Mouse (Mus musculus): Measurements from ENCODE around the gene Cnpy2. TPM values are rescaled to one million over a fixed set of nuclear protein-coding genes. Genes with fewer than 3 reads are reported as not detected.

Cnpy2 gene
- polyA plus RNA-seq, 1 experiment from 2014 or later = 288 TPM

DNA sequence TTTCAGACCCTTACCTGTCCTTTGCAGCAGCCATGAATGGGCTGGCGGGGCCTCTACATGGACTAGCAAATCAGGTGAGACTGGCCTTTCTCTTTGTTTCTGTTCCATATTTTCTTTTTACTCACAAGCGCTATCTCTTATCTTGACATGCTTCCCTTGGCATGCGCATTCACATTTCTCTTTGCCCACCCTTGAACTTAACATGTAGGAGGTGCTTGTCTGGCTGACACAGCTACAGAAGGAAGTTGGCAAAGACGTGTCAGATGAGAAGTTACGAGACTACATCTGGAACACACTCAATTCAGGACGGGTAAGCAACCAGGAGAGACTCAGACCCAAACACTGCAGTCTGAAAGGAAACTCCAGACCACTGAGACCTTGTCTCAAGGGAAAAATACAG is 37.0 kb downstream of the Cnpy2 start:
- ATAC-seq (replicated peaks; ENCODE audit: insufficient number of reproducible peaks, low FRiP score, low TSS enrichment, low read depth) (no peak), DNase-seq (ENCODE audit: low spot score) (no peak)
- Histone ChIP-seq H3K4me2 (ENCODE audit: low read depth, low read length) (no peak overlapping the region), H3K36me3 (replicated peaks; ENCODE audit: control insufficient read depth, insufficient read depth, low read depth, low read length) (peaks cover 14% of the 10 kb centered on the region), H3K9me3 (replicated peaks; ENCODE audit: control insufficient read depth, low read length) (no peaks in the 10 kb centered on the region), H3K4me1 (ENCODE audit: control insufficient read depth, insufficient read depth, low read length) (no peaks in the 10 kb centered on the region), H3K27me3 (ENCODE audit: control insufficient read depth, insufficient read depth, low read length) (no peaks in the 10 kb centered on the region), H3K9ac (replicated peaks; ENCODE audit: low read length) (no peak overlapping the region), H3K4me3 (ENCODE audit: low read depth, low read length) (no peak overlapping the region), H3K27ac (replicated peaks; ENCODE audit: low read depth, low read length) (no peak overlapping the region)
- WGBS = 92% methylated on average over 6 of the region's 6 CpGs

DNA sequence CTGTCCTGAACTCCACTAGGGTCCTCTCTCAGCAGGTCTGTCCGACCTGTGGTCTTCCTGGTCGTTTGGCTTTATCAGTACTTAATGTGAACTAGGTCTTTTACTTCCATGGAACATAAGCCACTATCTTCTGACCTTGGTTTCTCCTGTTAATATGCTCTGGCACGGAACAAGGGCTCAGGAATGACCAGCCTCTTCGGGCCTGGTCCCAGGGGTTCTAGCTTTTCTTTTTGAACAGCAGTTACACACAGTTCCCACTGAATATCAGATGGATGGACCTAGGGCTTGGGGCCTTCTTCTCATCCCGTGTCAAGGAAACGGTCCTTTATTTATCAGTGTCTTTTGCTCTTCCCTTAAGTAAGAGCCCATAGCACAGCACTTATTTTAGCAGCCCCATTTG is 39.6 kb downstream of the Cnpy2 start:
- H3K9me3 ChIP-seq (replicated peaks; ENCODE audit: control insufficient read depth, low read length) = no peaks in the 10 kb centered on the region
- H3K4me3 ChIP-seq (ENCODE audit: low read depth, low read length) = no peak overlapping the region
- ATAC-seq (replicated peaks; ENCODE audit: insufficient number of reproducible peaks, low FRiP score, low TSS enrichment, low read depth) (no peak), DNase-seq (ENCODE audit: low spot score) (no peak)
- H3K4me2 ChIP-seq (ENCODE audit: low read depth, low read length) = no peak overlapping the region
- H3K4me1 ChIP-seq (ENCODE audit: control insufficient read depth, insufficient read depth, low read length) = no peaks in the 10 kb centered on the region
- 95% methylated on average over 6 of the region's 6 CpGs for WGBS
- peaks cover 13% of the 10 kb centered on the region for H3K36me3 ChIP-seq (replicated peaks; ENCODE audit: control insufficient read depth, insufficient read depth, low read depth, low read length)
- no peak overlapping the region for H3K9ac ChIP-seq (replicated peaks; ENCODE audit: low read length)
- no peak overlapping the region for H3K27ac ChIP-seq (replicated peaks; ENCODE audit: low read depth, low read length)
- no peaks in the 10 kb centered on the region for H3K27me3 ChIP-seq (ENCODE audit: control insufficient read depth, insufficient read depth, low read length)

DNA sequence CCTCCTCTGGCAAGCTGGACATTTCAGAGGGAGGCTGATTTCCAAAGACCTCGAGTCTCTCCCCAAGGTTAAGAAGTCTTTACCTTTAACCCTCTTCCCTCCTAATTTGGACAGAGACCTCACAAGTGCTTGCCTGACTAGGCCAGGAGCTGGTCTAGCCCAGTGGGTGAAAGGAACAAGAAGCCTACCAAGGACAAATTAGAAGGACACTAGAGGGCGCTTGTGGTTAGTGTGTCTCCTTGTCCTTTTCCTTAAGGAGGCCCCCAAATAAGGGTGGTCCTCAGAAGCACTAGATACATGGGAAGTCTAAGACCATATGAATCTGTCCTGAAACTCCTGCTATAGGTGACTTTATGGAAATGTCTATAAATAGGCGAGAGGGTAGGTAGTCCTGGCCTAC is 40.3 kb downstream of the Cnpy2 start:
- WGBS = 53% methylated on average over 3 of the region's 3 CpGs
- no peak for ATAC-seq (replicated peaks; ENCODE audit: insufficient number of reproducible peaks, low FRiP score, low TSS enrichment, low read depth)

DNA sequence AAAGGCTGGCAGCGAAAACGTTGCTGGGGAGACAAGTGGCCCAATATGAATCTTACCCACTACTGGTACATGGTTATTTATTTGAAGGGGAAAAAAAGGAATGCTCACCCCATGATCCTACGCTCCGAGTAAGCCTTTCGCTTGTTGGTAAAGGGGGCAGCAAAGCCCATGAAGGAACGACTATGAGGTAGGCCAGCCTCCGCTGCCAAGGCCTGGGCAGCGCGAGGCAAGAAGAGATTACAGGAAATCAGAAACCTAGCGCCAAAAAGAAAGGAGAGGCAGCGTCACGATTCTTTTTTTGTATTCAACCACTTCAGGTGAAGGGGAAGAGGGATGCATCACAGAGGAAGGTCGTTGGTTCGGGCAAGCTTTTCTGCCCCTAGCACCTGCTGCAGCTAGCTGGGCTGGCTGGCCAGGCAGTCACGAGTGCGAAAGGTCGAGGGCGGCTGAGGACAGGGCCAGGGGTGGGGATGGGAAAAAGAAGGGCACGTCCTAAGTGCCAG is 45.7 kb downstream of the Cnpy2 start:
- WGBS = 18% methylated on average over 19 of the region's 19 CpGs
- no peak for ATAC-seq (replicated peaks; ENCODE audit: insufficient number of reproducible peaks, low FRiP score, low TSS enrichment, low read depth)
- Histone ChIP-seq H3K27me3 (ENCODE audit: control insufficient read depth, insufficient read depth, low read length) (no peaks in the 10 kb centered on the region), H3K4me2 (ENCODE audit: low read depth, low read length) (peak overlapping the region; percentile 80), H3K27ac (replicated peaks; ENCODE audit: low read depth, low read length) (no peak overlapping the region), H3K4me3 (ENCODE audit: low read depth, low read length) (peak overlapping the region; percentile 72), H3K9me3 (replicated peaks; ENCODE audit: control insufficient read depth, low read length) (no peaks in the 10 kb centered on the region), H3K36me3 (replicated peaks; ENCODE audit: control insufficient read depth, insufficient read depth, low read depth, low read length) (peaks cover 3% of the 10 kb centered on the region; the same call in 1 of the 2 replicates), H3K9ac (replicated peaks; ENCODE audit: low read length) (peak overlapping the region; percentile 68), H3K4me1 (ENCODE audit: control insufficient read depth, insufficient read depth, low read length) (no peaks in the 10 kb centered on the region)
- no peak for DNase-seq (ENCODE audit: low spot score)

More for the DNA sequence above, 40.3 kb downstream of the Cnpy2 start:
- H3K4me2 ChIP-seq (ENCODE audit: low read depth, low read length) = no peak overlapping the region
- H3K36me3 ChIP-seq (replicated peaks; ENCODE audit: control insufficient read depth, insufficient read depth, low read depth, low read length) = peaks cover 13% of the 10 kb centered on the region
- H3K4me3 ChIP-seq (ENCODE audit: low read depth, low read length) = no peak overlapping the region
- H3K27ac ChIP-seq (replicated peaks; ENCODE audit: low read depth, low read length) = no peak overlapping the region
- no peaks in the 10 kb centered on the region for H3K4me1 ChIP-seq (ENCODE audit: control insufficient read depth, insufficient read depth, low read length)
- peak; percentile 81 for DNase-seq (ENCODE audit: low spot score)
- H3K27me3 ChIP-seq (ENCODE audit: control insufficient read depth, insufficient read depth, low read length) = no peaks in the 10 kb centered on the region
- no peak overlapping the region for H3K9ac ChIP-seq (replicated peaks; ENCODE audit: low read length)
- no peaks in the 10 kb centered on the region for H3K9me3 ChIP-seq (replicated peaks; ENCODE audit: control insufficient read depth, low read length)

DNA sequence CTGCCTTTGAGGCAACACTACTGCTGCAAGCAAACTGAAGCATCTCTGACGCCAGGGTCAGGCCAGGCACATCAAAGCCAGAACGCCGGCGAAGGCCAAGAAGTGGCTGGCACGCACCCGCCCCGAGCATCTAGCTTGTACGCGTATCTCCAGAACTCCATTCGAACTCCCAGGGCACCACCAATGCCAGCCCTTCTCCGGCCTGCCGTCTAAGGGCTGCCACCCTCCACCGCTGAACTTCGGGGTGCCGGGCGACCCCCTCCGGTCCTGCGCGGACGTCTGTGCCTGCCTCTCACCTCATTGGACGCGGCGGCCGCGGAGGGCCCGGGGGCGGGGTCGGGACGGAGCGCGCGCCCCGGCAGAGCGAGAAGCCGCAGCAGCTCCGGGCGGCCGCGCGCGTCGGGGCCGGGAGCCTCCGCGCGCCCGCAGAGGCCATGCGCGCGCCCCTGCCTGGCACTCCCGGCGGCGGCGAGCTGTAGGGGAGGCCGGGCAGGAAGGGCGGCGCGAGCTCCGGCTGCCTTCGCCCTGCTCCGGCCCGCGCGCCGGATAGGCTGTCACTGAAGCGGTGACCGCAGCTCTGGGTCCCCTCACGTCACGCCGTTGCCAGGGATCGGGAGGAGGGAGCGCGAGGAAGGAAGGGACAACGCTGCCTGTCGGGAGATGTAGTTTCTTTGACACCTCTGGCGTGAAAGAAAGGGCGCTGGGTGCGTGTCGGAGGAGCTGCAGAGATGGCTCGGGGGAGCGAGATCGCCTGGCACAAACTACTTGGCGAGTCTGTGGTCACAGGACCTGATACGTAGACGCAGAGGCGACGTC is 46.4 kb downstream of the Cnpy2 start, which contains the start of gene Coq10a:
Coq10a (minus strand) TSS at position 596 of the 816 bp plus-strand sequence.
- peak within 1 kb of the TSS; percentile 91 for H3K27ac ChIP-seq (replicated peaks; ENCODE audit: low read depth, low read length)
- peak within 1 kb of the TSS; percentile 72 for H3K4me3 ChIP-seq (ENCODE audit: low read depth, low read length)
- peak within 1 kb of the TSS; percentile 80 for H3K4me2 ChIP-seq (ENCODE audit: low read depth, low read length)
- H3K9ac ChIP-seq (replicated peaks; ENCODE audit: low read length) = peak within 1 kb of the TSS; percentile 68
- peak; percentile 98 for ATAC-seq (replicated peaks; ENCODE audit: insufficient number of reproducible peaks, low FRiP score, low TSS enrichment, low read depth)
- no peaks in the 10 kb centered on the region for H3K27me3 ChIP-seq (ENCODE audit: control insufficient read depth, insufficient read depth, low read length)
- peak; percentile 90 for DNase-seq (ENCODE audit: low spot score)
- H3K9me3 ChIP-seq (replicated peaks; ENCODE audit: control insufficient read depth, low read length) = no peaks in the 10 kb centered on the region
- peaks cover 3% of the 10 kb centered on the region; the same call in 1 of the 2 replicates for H3K36me3 ChIP-seq (replicated peaks; ENCODE audit: control insufficient read depth, insufficient read depth, low read depth, low read length)
- no peaks in the 10 kb centered on the region for H3K4me1 ChIP-seq (ENCODE audit: control insufficient read depth, insufficient read depth, low read length)
- WGBS = under 1% methylated on average over 66 of the region's 87 CpGs

DNA sequence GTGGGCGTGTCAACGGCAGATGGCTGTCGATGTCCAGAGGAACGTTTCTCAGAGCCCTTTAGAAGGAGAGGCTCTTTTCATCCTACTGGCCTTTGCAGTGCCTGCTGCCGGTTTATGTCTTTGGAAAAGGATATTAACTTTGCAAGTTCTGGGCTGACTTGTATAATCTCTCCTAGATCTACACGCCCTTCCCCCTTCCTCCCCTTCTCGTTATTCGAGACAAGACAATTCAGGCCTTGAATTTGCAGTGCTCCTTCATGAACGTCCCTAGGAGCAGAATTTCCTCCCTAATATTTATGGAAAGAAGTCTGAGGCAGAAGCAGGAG is 46.9 kb downstream of the Cnpy2 start:
- Histone ChIP-seq H3K9ac (replicated peaks; ENCODE audit: low read length) (peak overlapping the region; percentile 68), H3K4me1 (ENCODE audit: control insufficient read depth, insufficient read depth, low read length) (no peaks in the 10 kb centered on the region), H3K4me2 (ENCODE audit: low read depth, low read length) (peak overlapping the region; percentile 80), H3K27ac (replicated peaks; ENCODE audit: low read depth, low read length) (peak overlapping the region; percentile 91), H3K4me3 (ENCODE audit: low read depth, low read length) (peak overlapping the region; percentile 72), H3K9me3 (replicated peaks; ENCODE audit: control insufficient read depth, low read length) (no peaks in the 10 kb centered on the region), H3K27me3 (ENCODE audit: control insufficient read depth, insufficient read depth, low read length) (no peaks in the 10 kb centered on the region), H3K36me3 (replicated peaks; ENCODE audit: control insufficient read depth, insufficient read depth, low read depth, low read length) (peaks cover 3% of the 10 kb centered on the region; the same call in 1 of the 2 replicates)
- 7% methylated on average over 9 of the region's 9 CpGs for WGBS
- ATAC-seq (replicated peaks; ENCODE audit: insufficient number of reproducible peaks, low FRiP score, low TSS enrichment, low read depth) (no peak; the same call in 1 of the 2 replicates), DNase-seq (ENCODE audit: low spot score) (no peak)

DNA sequence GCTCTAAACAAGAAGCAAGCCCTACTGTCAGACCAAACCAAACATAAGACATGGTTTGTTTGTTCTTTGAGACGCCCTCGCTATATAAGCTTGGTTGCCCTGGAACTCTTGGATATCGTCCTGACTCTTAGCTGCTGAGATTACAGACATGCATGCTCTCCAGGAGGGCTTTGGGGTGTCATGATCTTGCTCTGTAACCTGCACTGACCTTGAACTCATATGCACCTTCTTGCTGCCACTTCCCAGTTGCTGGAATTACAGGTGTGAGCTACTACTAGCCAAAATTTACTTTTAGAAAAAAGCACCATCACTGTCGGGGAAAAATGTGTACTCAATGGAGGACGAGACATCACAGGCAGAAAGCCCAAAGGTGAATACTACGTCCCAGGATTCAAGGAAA is 47.3 kb downstream of the Cnpy2 start:
- Histone ChIP-seq H3K4me3 (ENCODE audit: low read depth, low read length) (peak overlapping the region; percentile 72), H3K9me3 (replicated peaks; ENCODE audit: control insufficient read depth, low read length) (no peaks in the 10 kb centered on the region), H3K4me1 (ENCODE audit: control insufficient read depth, insufficient read depth, low read length) (no peaks in the 10 kb centered on the region), H3K36me3 (replicated peaks; ENCODE audit: control insufficient read depth, insufficient read depth, low read depth, low read length) (no peaks in the 10 kb centered on the region), H3K27me3 (ENCODE audit: control insufficient read depth, insufficient read depth, low read length) (no peaks in the 10 kb centered on the region), H3K27ac (replicated peaks; ENCODE audit: low read depth, low read length) (peak overlapping the region; percentile 91; the same call in 1 of the 2 replicates), H3K9ac (replicated peaks; ENCODE audit: low read length) (peak overlapping the region; percentile 68; the same call in 1 of the 2 replicates), H3K4me2 (ENCODE audit: low read depth, low read length) (peak overlapping the region; percentile 80)
- ATAC-seq (replicated peaks; ENCODE audit: insufficient number of reproducible peaks, low FRiP score, low TSS enrichment, low read depth) (no peak), DNase-seq (ENCODE audit: low spot score) (no peak)
- 77% methylated on average over 6 of the region's 6 CpGs for WGBS

DNA sequence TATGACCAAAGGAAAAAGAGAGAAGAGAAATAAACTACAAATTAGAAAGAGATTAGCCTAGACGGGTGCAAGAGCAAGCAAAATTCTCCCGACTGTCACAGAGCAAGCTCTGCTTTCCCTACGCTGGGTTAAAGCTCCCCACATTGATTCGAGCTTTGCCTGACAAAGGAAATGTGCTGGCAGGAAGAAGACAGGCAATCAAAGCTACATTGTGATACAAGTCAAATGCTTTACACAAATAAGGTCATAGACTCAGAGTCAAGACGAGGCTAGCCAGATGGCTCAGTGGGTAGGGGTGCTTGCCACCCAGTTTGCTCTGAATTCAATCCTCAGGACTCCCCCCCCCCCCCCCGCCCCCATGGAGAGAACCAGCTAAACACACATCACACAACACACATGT is 47.8 kb downstream of the Cnpy2 start:
- no peak overlapping the region for H3K9ac ChIP-seq (replicated peaks; ENCODE audit: low read length)
- WGBS = 70% methylated on average over 6 of the region's 6 CpGs
- no peaks in the 10 kb centered on the region for H3K36me3 ChIP-seq (replicated peaks; ENCODE audit: control insufficient read depth, insufficient read depth, low read depth, low read length)
- H3K4me3 ChIP-seq (ENCODE audit: low read depth, low read length) = no peak overlapping the region
- H3K9me3 ChIP-seq (replicated peaks; ENCODE audit: control insufficient read depth, low read length) = no peaks in the 10 kb centered on the region
- no peak overlapping the region for H3K4me2 ChIP-seq (ENCODE audit: low read depth, low read length)
- no peak for ATAC-seq (replicated peaks; ENCODE audit: insufficient number of reproducible peaks, low FRiP score, low TSS enrichment, low read depth)
- no peak for DNase-seq (ENCODE audit: low spot score)
- H3K27ac ChIP-seq (replicated peaks; ENCODE audit: low read depth, low read length) = no peak overlapping the region
- no peaks in the 10 kb centered on the region for H3K27me3 ChIP-seq (ENCODE audit: control insufficient read depth, insufficient read depth, low read length)
- H3K4me1 ChIP-seq (ENCODE audit: control insufficient read depth, insufficient read depth, low read length) = no peaks in the 10 kb centered on the region
